Mouse (Mus musculus): ENCODE data around the gene Emc4.

GRCm38 (mm10) chr2:112332051-112332898 is 35.6 kb downstream of the Emc4 start:
- TF ChIP-seq CTCF (IDR thresholded peaks at IDR 0.05; ENCODE audit: low read depth, low read length) = no peak
- no peak for TF ChIP-seq POLR2A (IDR thresholded peaks at IDR 0.05; ENCODE audit: extremely low read depth, insufficient read depth, low read length)
